Mouse (Mus musculus) E14TG2a.4 (cell line): ENCODE data around the gene Hcrtr1.

Experiments
- H3K27me3 ChIP-seq: 2 replicates; pipeline ENCODE4 v1.6.1; 2014; ENCODE audit warnings: low read length, control low read depth; ENCODE audit not compliant: insufficient read depth
- H3K36me3 ChIP-seq: 2 replicates; pipeline ENCODE4 v1.6.1; 2014; ENCODE audit warnings: low read length, control low read depth; ENCODE audit not compliant: insufficient read depth
- H3K4me1 ChIP-seq: replicated peaks from 2 replicates; pipeline ENCODE4 v1.6.1; 2014; ENCODE audit warnings: low read depth, low read length, control low read depth
- H3K4me3 ChIP-seq: replicated peaks from 2 replicates; pipeline ENCODE4 v1.5.1; 2014; ENCODE audit warnings: mild to moderate bottlenecking, low read length
- H3K9me3 ChIP-seq: 2 replicates; pipeline ENCODE4 v1.6.1; 2014; ENCODE audit warnings: low read length, control low read depth
- CTCF ChIP-seq: conservative IDR thresholded peaks from 2 replicates; pipeline ENCODE4 v1.5.1; 2014; ENCODE audit warnings: low read length
- NANOG ChIP-seq: IDR thresholded peaks from 2 replicates; pipeline ENCODE4 v1.6.1; 2014; ENCODE audit warnings: borderline replicate concordance, low read length, mixed read lengths
- POU5F1 ChIP-seq: IDR thresholded peaks from 2 replicates; pipeline ENCODE4 v1.6.1; 2014; ENCODE audit warnings: low read length, borderline replicate concordance

Hcrtr1 gene

GRCm38 (mm10) chr4:130163391-130163861 is 24.3 kb upstream of the Hcrtr1 start:
- Histone ChIP-seq H3K9me3 (no peaks in the 10 kb centered on the region), H3K36me3 (no peaks in the 10 kb centered on the region), H3K4me3 (peak overlapping the region; percentile 68), H3K4me1 (peaks cover 44% of the 10 kb centered on the region), H3K27me3 (peaks cover 87% of the 10 kb centered on the region)
- TF ChIP-seq POU5F1 (no peak), CTCF (no peak), NANOG (no peak)

DNA sequence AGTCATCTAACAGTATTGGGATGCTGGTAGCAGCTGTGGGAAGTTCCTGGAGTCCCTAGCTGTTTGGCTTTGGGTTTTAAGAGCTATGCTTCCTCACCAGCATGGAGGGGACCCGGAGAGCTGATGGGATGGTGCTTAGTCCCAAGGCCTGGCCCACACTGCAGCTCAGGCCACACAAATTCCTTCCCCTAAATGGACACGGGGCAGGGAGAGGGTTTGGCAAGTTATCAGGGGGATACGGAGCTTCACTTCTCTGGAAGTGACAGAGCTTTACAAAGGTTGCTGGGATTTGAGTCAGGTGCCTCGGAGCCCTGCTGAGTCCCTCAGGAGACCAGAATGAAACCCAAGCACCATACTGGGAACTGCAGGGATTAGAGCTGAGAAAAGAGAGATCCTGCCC is 22.2 kb upstream of the Hcrtr1 start:
- Histone ChIP-seq H3K9me3 (no peaks in the 10 kb centered on the region), H3K27me3 (peaks cover 66% of the 10 kb centered on the region), H3K4me1 (peaks cover 24% of the 10 kb centered on the region), H3K4me3 (no peak overlapping the region), H3K36me3 (no peaks in the 10 kb centered on the region)
- TF ChIP-seq NANOG (no peak), CTCF (no peak), POU5F1 (no peak)

- no peak overlapping the region for H3K4me3 ChIP-seq
- H3K27me3 ChIP-seq, result peaks cover 34% of the 10 kb centered on the region
- H3K4me1 ChIP-seq, result no peaks in the 10 kb centered on the region
- H3K36me3 ChIP-seq, result no peaks in the 10 kb centered on the region
- peaks cover 12% of the 10 kb centered on the region for H3K9me3 ChIP-seq
- TF ChIP-seq CTCF (no peak), NANOG (no peak), POU5F1 (no peak)
These were observed 17.7 kb upstream of the Hcrtr1 start for GRCm38 (mm10) chr4:130156812-130157371.

GRCm38 (mm10) chr4:130154250-130154649 is 15.1 kb upstream of the Hcrtr1 start:
- Histone ChIP-seq H3K4me3 (no peak overlapping the region), H3K9me3 (peaks cover 12% of the 10 kb centered on the region), H3K36me3 (no peaks in the 10 kb centered on the region), H3K4me1 (no peaks in the 10 kb centered on the region), H3K27me3 (peaks cover 29% of the 10 kb centered on the region)
- TF ChIP-seq NANOG (no peak), POU5F1 (no peak), CTCF (no peak)

DNA sequence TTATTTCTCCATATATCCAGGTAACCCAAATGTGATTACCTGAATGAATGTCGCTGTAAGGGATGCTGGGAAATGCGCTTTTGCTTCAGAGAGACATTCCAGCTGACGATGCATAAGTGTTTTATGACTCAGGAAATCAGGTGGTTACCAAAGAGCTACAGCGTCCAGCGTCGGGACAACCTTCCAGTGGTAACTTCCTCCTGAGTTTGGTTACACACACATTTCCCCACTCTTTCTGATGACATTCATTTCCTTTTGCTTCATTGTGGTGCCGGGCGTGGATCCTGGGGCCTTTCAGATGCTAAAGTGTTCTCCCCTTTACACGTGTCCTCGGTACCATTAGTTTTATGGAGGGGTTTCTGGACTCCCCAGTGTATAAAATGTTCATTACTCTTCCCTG is 9.2 kb upstream of the Hcrtr1 start:
- Histone ChIP-seq H3K4me1 (peaks cover 10% of the 10 kb centered on the region), H3K4me3 (no peak overlapping the region)
- TF ChIP-seq CTCF, result no peak
- no peak for TF ChIP-seq NANOG
- no peak for TF ChIP-seq POU5F1

GRCm38 (mm10) chr4:130141786-130142185 is 2.6 kb upstream of the Hcrtr1 start:
- no peak for TF ChIP-seq POU5F1
- TF ChIP-seq NANOG, result no peak
- TF ChIP-seq CTCF, result no peak
- peaks cover 79% of the 10 kb centered on the region for H3K27me3 ChIP-seq
- H3K9me3 ChIP-seq, result peaks cover 8% of the 10 kb centered on the region; the same call in 1 of the 2 replicates
- H3K36me3 ChIP-seq, result no peaks in the 10 kb centered on the region
- peaks cover 14% of the 10 kb centered on the region for H3K4me1 ChIP-seq
- H3K4me3 ChIP-seq, result no peak overlapping the region

More for the DNA sequence above, 9.2 kb upstream of the Hcrtr1 start:
- Histone ChIP-seq H3K27me3 (peaks cover 60% of the 10 kb centered on the region), H3K36me3 (no peaks in the 10 kb centered on the region), H3K9me3 (peaks cover 11% of the 10 kb centered on the region; the same call in 1 of the 2 replicates)

GRCm38 (mm10) chr4:130140992-130141402 is 1.8 kb upstream of the Hcrtr1 start:
- peaks cover 82% of the 10 kb centered on the region for H3K27me3 ChIP-seq
- peaks cover 8% of the 10 kb centered on the region; the same call in 1 of the 2 replicates for H3K9me3 ChIP-seq
- H3K36me3 ChIP-seq, result no peaks in the 10 kb centered on the region
- no peak overlapping the region for H3K4me3 ChIP-seq
- H3K4me1 ChIP-seq, result peaks cover 14% of the 10 kb centered on the region
- TF ChIP-seq POU5F1 (no peak), NANOG (no peak), CTCF (no peak)

DNA sequence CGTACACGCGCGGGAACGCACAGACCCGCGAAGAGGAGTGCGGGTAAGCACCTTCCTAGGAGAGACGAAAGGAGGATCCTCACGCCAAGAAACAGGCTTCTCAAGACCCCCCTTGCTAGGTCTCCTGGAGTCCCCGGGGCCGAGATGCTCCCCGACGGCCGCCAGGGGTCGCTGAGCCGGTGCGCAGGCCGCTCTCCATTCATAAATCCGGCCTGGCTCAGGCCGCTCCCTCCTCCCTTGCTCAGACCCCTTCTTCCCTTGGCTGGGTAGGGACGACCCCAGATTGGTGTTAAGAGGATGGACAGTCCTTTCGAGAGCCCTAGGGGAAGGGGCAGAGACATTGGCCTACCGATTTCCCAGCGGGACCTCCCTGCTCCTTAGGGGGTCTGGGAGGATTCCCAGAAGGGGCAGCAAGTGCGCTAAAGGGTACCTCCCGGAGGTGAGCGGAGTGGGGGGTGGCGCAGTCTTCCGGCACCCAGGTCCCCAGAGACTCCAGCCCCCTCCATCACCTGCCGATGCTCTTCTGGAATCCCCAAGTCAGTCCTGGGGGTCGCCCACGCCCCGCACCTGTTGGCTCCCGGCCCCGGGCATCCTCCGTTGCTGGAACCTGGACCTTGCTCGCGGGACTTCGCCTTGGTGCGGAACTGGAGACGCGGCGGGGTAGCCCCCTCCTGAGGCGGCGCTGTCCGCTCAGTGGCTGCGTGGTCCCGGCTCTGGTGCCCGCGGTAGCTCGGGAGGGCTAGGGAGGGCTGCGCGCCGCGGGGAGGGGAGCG is 532 bp downstream of the Hcrtr1 start:
- Histone ChIP-seq H3K36me3 (no peaks in the 10 kb centered on the region), H3K27me3 (peaks cover 91% of the 10 kb centered on the region), H3K4me3 (peak overlapping the region; percentile 86), H3K4me1 (peaks cover 21% of the 10 kb centered on the region), H3K9me3 (no peaks in the 10 kb centered on the region)
- TF ChIP-seq CTCF (peak; percentile 35; the same call in 1 of the 2 replicates), NANOG (no peak)
